Mouse (Mus musculus) left cerebral cortex, adult 8-10 months (tissue): ENCODE results near the gene Smarca2. TPM values are rescaled to one million over a fixed set of nuclear protein-coding genes. Genes with fewer than 3 reads are reported as not detected.
"Not testable (repeated sequence)": the region's sequence is repeated elsewhere in the genome, so short reads cannot be mapped to it uniquely, and the experiment has no call there.

ENCODE experiments used
- DNase-seq, 2 experiments: peaks; one replicate each; pipeline ENCODE4 v3.0.0; 2022; ENCODE audit warnings: low spot score in 2 of 2
- total RNA-seq, 4 experiments: library from RNA; stranded (reverse); gene quantifications; 2 replicates each; pipeline ENCODE4 v1.2.4; 2022

Gene Smarca2
- total RNA-seq, 4 experiments from 2014 or later, result 241 to 319 (median 271) TPM

GRCm38 (mm10) chr19:26690516-26690915 lies 85.7 kb downstream of the Smarca2 start:
- no peak for DNase-seq

GRCm38 (mm10) chr19:26697107-26697506 lies 92.3 kb downstream of the Smarca2 start:
- no peak for DNase-seq

- DNase-seq, result no peak
Measured at GRCm38 (mm10) chr19:26704545-26705209, 99.8 kb downstream of the Smarca2 start.

- no peak for DNase-seq
Measured at GRCm38 (mm10) chr19:26706910-26707309, 102.1 kb downstream of the Smarca2 start.

- no peak for DNase-seq
Measured at GRCm38 (mm10) chr19:26709095-26709494, 104.2 kb downstream of the Smarca2 start.

- DNase-seq, result no peak
Measured at GRCm38 (mm10) chr19:26711268-26711667, 106.4 kb downstream of the Smarca2 start.

- DNase-seq, result no peak
Measured at GRCm38 (mm10) chr19:26716217-26716616, 111.4 kb downstream of the Smarca2 start.

GRCm38 (mm10) chr19:26718221-26718620 lies 113.4 kb downstream of the Smarca2 start:
- no peak for DNase-seq

- DNase-seq, result no peak
Measured at GRCm38 (mm10) chr19:26719161-26719560, 114.3 kb downstream of the Smarca2 start.

- no peak for DNase-seq
Measured at GRCm38 (mm10) chr19:26721741-26722140, 116.9 kb downstream of the Smarca2 start.

- no peak for DNase-seq
Measured at GRCm38 (mm10) chr19:26723899-26724298, 119.0 kb downstream of the Smarca2 start.

- no peak for DNase-seq
Measured at GRCm38 (mm10) chr19:26724626-26725025, 119.8 kb downstream of the Smarca2 start.

- no peak for DNase-seq
Measured at GRCm38 (mm10) chr19:26727796-26728195, 122.9 kb downstream of the Smarca2 start.

GRCm38 (mm10) chr19:26730486-26730885 lies 125.6 kb downstream of the Smarca2 start:
- no peak for DNase-seq

- no peak for DNase-seq
Measured at GRCm38 (mm10) chr19:26731121-26731520, 126.3 kb downstream of the Smarca2 start.

GRCm38 (mm10) chr19:26731809-26732208 lies 127.0 kb downstream of the Smarca2 start:
- no peak for DNase-seq

- no peak for DNase-seq
Measured at GRCm38 (mm10) chr19:26733055-26733454, 128.2 kb downstream of the Smarca2 start.

GRCm38 (mm10) chr19:26733546-26734100 lies 128.8 kb downstream of the Smarca2 start:
- DNase-seq, result no peak

- no peak for DNase-seq
Measured at GRCm38 (mm10) chr19:26734704-26735109, 129.9 kb downstream of the Smarca2 start.

GRCm38 (mm10) chr19:26745021-26745420 lies 140.2 kb downstream of the Smarca2 start:
- not testable (repeated sequence) for DNase-seq

- no peak for DNase-seq
Measured at GRCm38 (mm10) chr19:26745567-26745966, 140.7 kb downstream of the Smarca2 start.

- DNase-seq, result no peak
Measured at GRCm38 (mm10) chr19:26746290-26746689, 141.4 kb downstream of the Smarca2 start.
